8 mouse cellular contexts compared by ENCODE assay signal in genomic region chr14:101774631-101775030, GRCm38 (mm10). TPM values are rescaled to one million over a fixed set of nuclear protein-coding genes. Genes with fewer than 3 reads are reported as not detected.
DNase-seq lines count a peak whose midpoint lies in the region; TF ChIP-seq lines count a peak whose summit lies in the region.

No protein-coding gene starts in this region.

- no peak for TF ChIP-seq POLR2A in ES-Bruce4 (IDR thresholded peaks at IDR 0.05; ENCODE audit: insufficient read depth, low read length)

- DNase-seq in adrenal gland, adult 2 months, result peak; percentile 17
- no peak for DNase-seq in adrenal gland, adult 8-10 months
- DNase-seq in layer of hippocampus, adult 2 months (ENCODE audit: low spot score in 2 of 2), result peak in 1 of 2 experiments; percentile 52
- DNase-seq in layer of hippocampus, postnatal 36 days, result no peak
- peak; percentile 14 for DNase-seq in forelimb bud, embryonic 11.5 days (ENCODE audit: low read depth, low spot score)
- peak; percentile 61 for DNase-seq in retina, embryonic 14.5 days (ENCODE audit: low spot score)
- DNase-seq in cerebellum, postnatal 4 days (ENCODE audit: low spot score in 2 of 2), result no peak

- H3K9me3 ChIP-seq in ES-Bruce4 (replicated peaks; ENCODE audit: control insufficient read depth, insufficient read depth, low read length, poor library complexity, severe bottlenecking), result no peaks in the 10 kb centered on the region

- H3K36me3 ChIP-seq in ES-Bruce4 (ENCODE audit: control insufficient read depth, insufficient read depth, low read length, poor library complexity, severe bottlenecking), result no peaks in the 10 kb centered on the region

- no peak overlapping the region for H3K27ac ChIP-seq in layer of hippocampus, adult 2 months
- H3K27ac ChIP-seq in ES-Bruce4 (ENCODE audit: insufficient read depth, low read length), result no peak overlapping the region

- no peak for TF ChIP-seq EP300 in ES-Bruce4 (IDR thresholded peaks at IDR 0.05; ENCODE audit: insufficient read depth, low read depth, low read length)

- H3K4me1 ChIP-seq in ES-Bruce4 (ENCODE audit: control insufficient read depth, insufficient read depth, low read length), result peaks cover 2% of the 10 kb centered on the region

- peak; percentile 75 for TF ChIP-seq CTCF in layer of hippocampus, adult 2 months (conservative IDR thresholded peaks at IDR 0.05)
- peak; percentile 26 for TF ChIP-seq CTCF in ES-Bruce4 (IDR thresholded peaks at IDR 0.05; ENCODE audit: low read depth, low read length)

- no peak overlapping the region for H3K4me3 ChIP-seq in layer of hippocampus, adult 2 months
- no peak overlapping the region for H3K4me3 ChIP-seq in ES-Bruce4 (ENCODE audit: low read depth, low read length)

- no peaks in the 10 kb centered on the region for H3K27me3 ChIP-seq in ES-Bruce4 (ENCODE audit: control insufficient read depth, insufficient read depth, low read length, poor library complexity, severe bottlenecking)

- no peak overlapping the region for H3K9ac ChIP-seq in ES-Bruce4 (ENCODE audit: low read depth, poor library complexity, severe bottlenecking)

RNA-seq across cellular contexts. Expression of gene Lmo7, which starts 44.9 kb away (rescaled TPM):
- total RNA-seq in adrenal gland, adult 2 months (2021), result 10 to 100 TPM; 17.5 to 29.8 TPM
- 12.9 and 13.1 TPM in 2 replicates for polyA plus RNA-seq in adrenal gland, adult 2 months (2012; rRNA removed)
- total RNA-seq in adrenal gland, adult 8-10 months (2022), result 10 to 100 TPM; 17.8 to 25.9 (median 21.4) TPM
- 100 to 1,000 TPM; 147 to 150 TPM for total RNA-seq in layer of hippocampus, adult 2 months (2021)
- 100 to 1,000 TPM; 123 to 137 TPM for total RNA-seq in layer of hippocampus, postnatal 36 days (2021)
- polyA plus RNA-seq in ES-Bruce4 (2011; ENCODE audit: insufficient read depth, insufficient read length, low read depth, missing spikeins), result 27.0 and 28.2 TPM in 2 replicates

RNA-seq across cellular contexts. Expression of gene Gm9922, which starts 45.0 kb away (rescaled TPM):
- total RNA-seq in adrenal gland, adult 2 months (2021), result 1 to 10 TPM in 1 of 2 experiments, under 1 TPM in 1; 0.78 to 4.8 TPM
- 11.9 and 24.4 TPM in 2 replicates for polyA plus RNA-seq in adrenal gland, adult 2 months (2012; rRNA removed)
- total RNA-seq in adrenal gland, adult 8-10 months (2022), result 1 to 10 TPM in 3 of 4 experiments, under 1 TPM in 1; 0.67 to 4.6 (median 2.5) TPM
- not detected for total RNA-seq in layer of hippocampus, adult 2 months (2021)
- not detected for total RNA-seq in layer of hippocampus, postnatal 36 days (2021)
- polyA plus RNA-seq in ES-Bruce4 (2011; ENCODE audit: insufficient read depth, insufficient read length, low read depth, missing spikeins), result not detected in 2 replicates

Comparison
In these comparisons a context has a peak if more than half of its experiments do, and no peak if none do; other contexts are left out.
1. DNase-seq: peak in adrenal gland, adult 2 months (single experiment), forelimb bud, embryonic 11.5 days (single experiment) and retina, embryonic 14.5 days (single experiment); none in adrenal gland, adult 8-10 months (single experiment), layer of hippocampus, postnatal 36 days (0 of 2) and cerebellum, postnatal 4 days (0 of 2).
2. RNA of gene Lmo7, which starts 44.9 kb away (total RNA-seq): 147 to 150 TPM in layer of hippocampus, adult 2 months and 123 to 137 TPM in layer of hippocampus, postnatal 36 days; 17.5 to 29.8 TPM in adrenal gland, adult 2 months and 17.8 to 25.9 TPM in adrenal gland, adult 8-10 months; every median in the first group is over 4 times any median in the second.